Mouse (Mus musculus) heart, embryonic 11.5 days (tissue): ENCODE data around the gene Selplg. TPM values are rescaled to one million over a fixed set of nuclear protein-coding genes. Genes with fewer than 3 reads are reported as not detected.

Source experiments
- ATAC-seq: fragments of 200-750 bp; cut with Nextera tagmentation; replicated peaks from 2 replicates; pipeline ENCODE4 v1.8.0; 2017; ENCODE audit warnings: moderate library complexity; ENCODE audit not compliant: insufficient number of reproducible peaks, low FRiP score, low TSS enrichment
- H3K27ac ChIP-seq: fragments of 300-500 bp; sonication (generic); 2 replicates; pipeline ENCODE4 v1.5.1; 2014; ENCODE audit warnings: mild to moderate bottlenecking, low read depth, low read length
- H3K27me3 ChIP-seq: fragments of 300-500 bp; sonication (generic); 2 replicates; pipeline ENCODE4 v1.6.1; 2014; ENCODE audit warnings: mild to moderate bottlenecking, low read length, mixed read lengths; ENCODE audit not compliant: control insufficient read depth, insufficient read depth
- H3K36me3 ChIP-seq: fragments of 300-500 bp; sonication (generic); 2 replicates; pipeline ENCODE4 v1.6.1; 2014; ENCODE audit warnings: mild to moderate bottlenecking, low read length, moderate library complexity, mixed read lengths; ENCODE audit not compliant: control insufficient read depth, insufficient read depth
- H3K4me1 ChIP-seq: fragments of 300-500 bp; sonication (generic); 2 replicates; pipeline ENCODE4 v1.6.1; 2014; ENCODE audit warnings: low read length; ENCODE audit not compliant: control insufficient read depth, insufficient read depth
- H3K4me2 ChIP-seq: fragments of 300-500 bp; sonication (generic); 2 replicates; pipeline ENCODE4 v1.6.1; 2014; ENCODE audit warnings: mild to moderate bottlenecking, moderate library complexity
- H3K4me3 ChIP-seq: fragments of 300-500 bp; sonication (generic); 2 replicates; pipeline ENCODE4 v1.5.1; 2014; ENCODE audit warnings: low read depth, low read length
- H3K9ac ChIP-seq: fragments of 300-500 bp; sonication (generic); 2 replicates; pipeline ENCODE4 v1.6.1; 2014; ENCODE audit warnings: mild to moderate bottlenecking, low read depth, low read length, moderate library complexity
- H3K9me3 ChIP-seq: fragments of 300-500 bp; sonication (generic); replicated peaks from 2 replicates; pipeline ENCODE4 v1.6.1; 2016; ENCODE audit warnings: low read length; ENCODE audit not compliant: control insufficient read depth
- WGBS: fragments of 180-500 bp; shearing (Covaris S2); extraction: QIAGEN DNeasy Blood & Tissue Kit; methylation state at CpG from one replicate; pipeline ENCODE4 v1.1.7; 2014; ENCODE audit not compliant: insufficient replicate concordance; 5-methylcytosine and 5-hydroxymethylcytosine counted together
- polyA plus RNA-seq: library from polyadenylated mRNA; unstranded; fragments of >200 nt; fragmentation: Nextera tagmentation; extraction: Ambion mirVana; gene quantifications from 2 replicates; pipeline ENCODE4 v1.2.1, GENCODE M21; 2014

The Selplg gene
- polyA plus RNA-seq, 1 experiment from 2014 or later, result 1.5 TPM

DNA sequence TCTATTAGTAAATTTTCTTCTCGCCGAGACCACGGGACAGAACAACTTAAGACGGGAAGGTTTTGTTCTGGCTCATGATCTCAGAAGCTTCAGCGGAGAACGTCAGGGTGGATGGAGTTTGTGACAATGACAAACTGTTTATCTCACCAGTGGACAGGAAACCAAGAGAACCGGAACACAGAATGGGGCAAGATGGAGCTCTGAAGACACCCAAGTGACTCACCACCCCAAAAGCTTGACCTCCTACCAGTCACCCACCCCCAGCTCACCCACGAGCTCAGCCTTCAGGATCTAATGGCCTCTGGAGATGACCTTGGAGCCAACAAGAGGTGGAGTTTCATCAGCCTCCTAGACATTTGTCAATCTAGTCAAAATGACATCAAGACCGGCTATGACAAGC lies 27.1 kb downstream of the Selplg start:
- H3K27ac ChIP-seq, result no peak overlapping the region
- H3K27me3 ChIP-seq, result peaks cover 2% of the 10 kb centered on the region; the same call in 1 of the 2 replicates
- H3K4me1 ChIP-seq, result peaks cover 10% of the 10 kb centered on the region
- H3K9ac ChIP-seq, result no peak overlapping the region
- H3K4me3 ChIP-seq, result no peak overlapping the region
- H3K36me3 ChIP-seq, result no peaks in the 10 kb centered on the region
- H3K9me3 ChIP-seq, result no peaks in the 10 kb centered on the region
- no peak overlapping the region for H3K4me2 ChIP-seq
- ATAC-seq, result no peak
- WGBS, result 89% methylated on average over 9 of the region's 9 CpGs

DNA sequence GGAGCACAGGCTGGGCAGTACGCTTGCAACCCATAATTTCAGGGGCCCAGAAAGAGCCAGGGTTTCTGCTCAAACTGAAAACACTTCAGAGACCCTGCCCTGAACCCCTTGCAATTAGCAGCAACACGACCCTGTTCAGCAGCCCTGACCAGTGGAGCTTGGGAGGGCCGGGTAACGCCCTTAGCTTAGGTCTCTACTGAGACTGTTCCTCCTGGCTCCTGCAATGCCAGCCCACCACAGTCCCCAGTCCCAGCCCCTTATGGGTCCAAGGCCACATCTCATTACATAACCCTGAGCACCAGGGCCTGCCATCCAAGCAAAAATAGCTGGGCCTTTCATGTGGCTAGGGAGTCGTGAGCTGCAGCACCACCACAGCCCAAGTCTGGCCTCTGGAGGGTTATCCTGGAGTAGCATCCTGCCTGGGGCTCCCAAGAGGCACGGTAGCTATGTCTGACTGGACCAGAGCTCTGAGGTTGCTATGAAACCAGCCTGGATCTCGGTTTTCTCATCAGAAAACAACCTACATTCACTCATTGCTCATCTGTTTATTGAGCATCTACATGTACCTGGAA lies 28.0 kb downstream of the Selplg start:
- WGBS, result 59% methylated on average over 7 of the region's 7 CpGs
- H3K9ac ChIP-seq, result no peak overlapping the region
- peaks cover 13% of the 10 kb centered on the region for H3K4me1 ChIP-seq
- no peak overlapping the region for H3K4me3 ChIP-seq
- H3K9me3 ChIP-seq, result no peaks in the 10 kb centered on the region
- ATAC-seq, result no peak
- no peaks in the 10 kb centered on the region for H3K36me3 ChIP-seq
- H3K4me2 ChIP-seq, result no peak overlapping the region
- peaks cover 2% of the 10 kb centered on the region; the same call in 1 of the 2 replicates for H3K27me3 ChIP-seq
- H3K27ac ChIP-seq, result no peak overlapping the region

DNA sequence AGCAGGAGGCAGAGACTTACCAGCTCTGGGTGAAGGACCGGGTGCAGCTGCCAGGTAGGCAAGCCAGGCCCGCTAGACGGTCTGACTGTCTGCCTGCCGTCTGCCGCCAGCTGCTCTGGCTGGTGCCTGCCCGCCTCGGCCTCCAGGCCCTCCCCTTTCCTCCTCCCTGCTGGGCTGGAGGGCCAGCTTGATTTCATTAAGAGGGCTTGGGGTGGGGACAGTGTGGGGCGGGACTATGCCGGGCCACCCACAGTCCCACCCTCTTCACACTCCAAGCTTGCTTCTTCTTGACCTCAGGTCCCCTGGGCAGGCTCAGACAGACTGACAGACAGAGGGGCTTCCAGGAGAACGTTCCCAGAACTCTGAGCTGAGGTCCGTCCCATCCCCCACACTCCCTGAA lies 32.2 kb downstream of the Selplg start, which contains the start of gene Tmem119:
TSS of gene Tmem119 (minus strand) at position 237 of the 400 bp plus-strand sequence.
- Histone ChIP-seq H3K4me1 (peaks cover 23% of the 10 kb centered on the region), H3K27ac (peak within 1 kb of the TSS; percentile 59), H3K36me3 (no peaks in the 10 kb centered on the region; the same call in 1 of the 2 replicates), H3K4me2 (peak within 1 kb of the TSS; percentile 58), H3K9ac (no peak within 1 kb of the TSS), H3K4me3 (peak within 1 kb of the TSS; percentile 25), H3K9me3 (no peaks in the 10 kb centered on the region), H3K27me3 (peaks cover 9% of the 10 kb centered on the region)
- WGBS, result 2% methylated on average over 11 of the region's 11 CpGs
- ATAC-seq, result peak; percentile 68

DNA sequence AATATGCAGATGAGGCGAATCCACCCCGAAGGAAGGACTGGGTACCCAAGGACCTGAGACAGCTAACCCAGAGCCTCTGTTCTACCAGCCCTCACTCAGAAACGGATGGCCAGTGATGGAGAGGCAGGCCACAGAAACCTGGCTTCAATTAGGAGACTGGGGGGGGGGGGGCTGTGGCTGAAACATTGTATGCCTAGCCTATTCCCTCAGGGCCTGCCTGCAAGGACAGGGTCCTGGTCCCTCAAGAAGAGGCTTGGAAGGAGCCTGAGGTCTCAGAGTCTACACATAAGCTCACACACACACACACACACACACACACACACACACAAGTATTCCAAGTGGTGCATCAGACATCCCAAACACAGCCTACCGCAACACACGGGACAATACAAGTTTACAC lies 32.8 kb downstream of the Selplg start:
- Histone ChIP-seq H3K9me3 (no peaks in the 10 kb centered on the region), H3K27me3 (peaks cover 12% of the 10 kb centered on the region), H3K36me3 (no peaks in the 10 kb centered on the region; the same call in 1 of the 2 replicates), H3K4me3 (peak overlapping the region; percentile 25), H3K27ac (peak overlapping the region; percentile 59), H3K4me2 (peak overlapping the region; percentile 58), H3K4me1 (peaks cover 23% of the 10 kb centered on the region), H3K9ac (no peak overlapping the region)
- no peak for ATAC-seq
- 40% methylated on average over 5 of the region's 5 CpGs for WGBS

DNA sequence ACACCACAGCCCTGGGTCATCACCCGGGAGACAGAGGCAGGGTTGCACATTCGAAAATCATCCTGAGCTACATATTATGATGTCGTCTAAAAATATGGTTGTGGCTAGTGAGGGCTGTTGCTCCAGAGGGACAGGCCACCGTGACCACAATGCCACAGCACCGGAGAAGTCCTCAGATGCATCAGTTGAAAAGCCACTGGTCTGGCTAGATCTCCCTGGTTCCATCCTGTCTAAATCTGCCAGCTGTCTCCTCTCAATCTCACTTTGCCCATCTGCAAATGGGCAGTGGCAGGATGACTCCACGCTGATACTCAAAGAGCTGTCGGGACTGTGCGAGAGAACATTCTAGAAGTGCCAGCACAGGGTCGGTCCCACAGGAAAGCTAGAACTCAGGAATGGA lies 33.9 kb downstream of the Selplg start:
- 73% methylated on average over 9 of the region's 9 CpGs for WGBS
- ATAC-seq, result no peak
- Histone ChIP-seq H3K9ac (no peak overlapping the region), H3K4me3 (no peak overlapping the region), H3K4me1 (peaks cover 23% of the 10 kb centered on the region), H3K27me3 (peaks cover 15% of the 10 kb centered on the region), H3K4me2 (peak overlapping the region; percentile 58), H3K9me3 (no peaks in the 10 kb centered on the region), H3K36me3 (no peaks in the 10 kb centered on the region; the same call in 1 of the 2 replicates), H3K27ac (no peak overlapping the region)

DNA sequence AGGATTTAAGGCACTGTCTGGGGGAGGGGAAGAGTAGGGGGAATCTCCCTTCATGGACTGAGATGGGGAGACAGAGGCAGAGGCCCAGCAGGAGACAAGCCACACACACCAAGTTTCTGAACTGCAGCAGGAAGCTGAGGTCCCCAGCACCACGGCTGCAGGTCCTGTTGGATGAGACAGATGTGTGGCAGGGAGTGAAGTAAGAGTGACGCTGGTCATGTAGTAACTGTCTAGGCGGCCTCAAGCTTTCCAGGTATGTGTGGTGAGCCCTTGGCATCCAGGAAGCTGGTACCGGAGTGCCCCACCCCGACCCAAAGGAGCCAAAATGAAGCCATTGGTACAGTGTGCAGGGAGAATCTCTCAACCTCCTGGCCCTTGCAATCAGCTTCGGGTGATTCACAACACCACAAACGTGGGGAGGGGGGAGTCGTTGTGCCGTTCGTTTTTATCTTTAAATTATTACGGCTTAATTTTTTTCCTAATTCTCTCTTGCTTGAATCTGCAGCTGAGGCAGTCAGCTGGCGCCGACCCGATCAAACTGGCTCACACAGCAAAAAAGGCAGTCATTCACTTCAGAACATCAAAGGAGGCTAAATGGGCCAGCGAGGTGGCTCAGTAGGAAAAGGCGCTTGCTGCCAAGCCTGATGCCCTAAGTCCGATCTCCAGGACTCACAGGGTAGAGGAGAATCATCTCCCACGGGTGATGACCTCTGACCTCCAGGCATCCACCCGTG lies 35.1 kb downstream of the Selplg start:
- Histone ChIP-seq H3K4me3 (peak overlapping the region; percentile 5; the same call in 1 of the 2 replicates), H3K9me3 (no peaks in the 10 kb centered on the region), H3K27ac (peak overlapping the region; percentile 71), H3K27me3 (peaks cover 15% of the 10 kb centered on the region), H3K36me3 (no peaks in the 10 kb centered on the region; the same call in 1 of the 2 replicates), H3K9ac (peak overlapping the region; percentile 36; the same call in 1 of the 2 replicates), H3K4me2 (peak overlapping the region; percentile 43), H3K4me1 (peaks cover 23% of the 10 kb centered on the region)
- ATAC-seq, result no peak
- WGBS, result 15% methylated on average over 19 of the region's 19 CpGs

DNA sequence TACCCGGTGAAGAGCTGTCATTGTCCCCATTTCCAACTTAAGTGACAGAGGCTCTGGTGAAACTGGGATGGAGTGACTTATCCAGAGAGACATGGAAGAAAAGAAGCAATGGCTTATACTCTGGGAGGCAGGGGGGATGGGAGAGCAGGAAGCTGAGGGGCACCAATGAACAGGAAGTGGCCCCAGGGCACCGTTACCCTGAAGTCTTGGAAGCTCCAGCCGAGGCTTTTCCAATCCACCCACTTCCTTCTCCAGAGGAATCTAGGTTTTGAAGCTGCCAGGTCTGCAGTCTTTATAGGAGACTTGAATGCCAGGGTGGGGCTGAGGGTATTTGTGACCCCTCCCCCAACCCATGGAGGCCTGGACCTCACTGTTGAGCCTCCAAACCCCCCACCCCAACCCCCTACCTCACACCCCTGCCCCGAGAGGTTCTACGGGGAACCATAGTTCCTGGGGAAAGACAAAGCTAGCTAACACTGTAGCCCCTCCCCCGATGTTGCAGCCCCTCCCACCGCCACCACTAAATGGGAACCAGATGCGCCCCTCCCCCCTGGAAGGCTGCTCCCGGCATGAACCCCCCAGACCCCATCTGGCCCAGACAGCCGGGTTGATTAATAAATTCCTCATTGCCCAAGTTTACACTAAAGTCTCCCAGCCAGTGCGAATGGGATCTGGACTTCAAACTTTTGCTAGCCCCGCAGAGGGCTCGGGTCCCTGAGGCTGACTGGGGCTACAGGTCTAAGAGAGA lies 35.9 kb downstream of the Selplg start:
- H3K27ac ChIP-seq, result peak overlapping the region; percentile 71
- H3K9ac ChIP-seq, result peak overlapping the region; percentile 44; the same call in 1 of the 2 replicates
- peaks cover 23% of the 10 kb centered on the region for H3K4me1 ChIP-seq
- peaks cover 15% of the 10 kb centered on the region for H3K27me3 ChIP-seq
- 11% methylated on average over 13 of the region's 13 CpGs for WGBS
- no peak for ATAC-seq
- H3K9me3 ChIP-seq, result no peaks in the 10 kb centered on the region
- peak overlapping the region; percentile 5; the same call in 1 of the 2 replicates for H3K4me3 ChIP-seq
- peak overlapping the region; percentile 43 for H3K4me2 ChIP-seq
- H3K36me3 ChIP-seq, result no peaks in the 10 kb centered on the region; the same call in 1 of the 2 replicates
